8 mouse cellular contexts compared by ENCODE assay signal in the genomic region with DNA sequence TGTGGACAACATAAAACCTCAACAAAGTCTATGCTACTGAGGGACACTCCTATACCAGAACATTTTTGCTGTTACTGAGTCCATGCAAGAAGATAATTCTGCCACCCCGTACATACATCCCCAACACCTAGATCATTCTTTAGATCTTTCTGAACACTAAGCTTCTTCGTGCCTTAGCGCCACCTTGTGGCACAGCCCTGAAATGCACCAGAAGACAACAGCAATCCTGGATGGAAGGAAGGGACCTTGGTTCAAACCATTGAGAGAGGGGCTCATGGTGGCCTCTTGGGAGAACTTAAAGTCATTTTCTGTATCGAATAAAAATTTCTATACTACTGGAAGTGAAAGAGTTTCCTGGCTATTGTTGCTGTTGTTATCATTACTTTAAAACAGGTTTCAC. TPM values are rescaled to one million over a fixed set of nuclear protein-coding genes. Genes with fewer than 3 reads are reported as not detected.
A peak's percentile ranks its signal among the peaks of the same experiment; 100 is the strongest.
DNase-seq lines count a peak whose midpoint lies in the region; ATAC-seq lines count a peak whose summit lies in the region.
"Not testable (repeated sequence)": the region's sequence is repeated elsewhere in the genome, so short reads cannot be mapped to it uniquely, and the experiment has no call there.

No protein-coding gene starts in this region.

- intact Hi-C loops in heart, postnatal 10 days (cut with DNase I), result not testable (repeated sequence)

- ATAC-seq in common myeloid progenitor, adult 5-6 weeks (replicated peaks; ENCODE audit: low read depth, poor library complexity, severe bottlenecking), result peak; percentile 72; the same call in 1 of the 2 replicates

- peak; percentile 11 for DNase-seq in CD4-positive helper T cell, adult 2 months (ENCODE audit: low read depth, low spot score)
- DNase-seq in adrenal gland, postnatal 14 days, result peak; percentile 40
- DNase-seq in heart, postnatal 10 days, result peak; percentile 41 to 48
- peak; percentile 29 to 72 for DNase-seq in kidney, postnatal 36 days
- DNase-seq in lung, adult 18-20 months, result peak; percentile 7 to 23
- DNase-seq in retina, postnatal 1 day, result peak; percentile 4
- peak; percentile 29 to 59 for DNase-seq in thymus, postnatal 10 days (ENCODE audit: low spot score in 2 of 2)

RNA-seq across cellular contexts. Expression of a gene that starts 37.6 kb away (rescaled TPM):
- total RNA-seq in adrenal gland, postnatal 14 days (2021), result not detected in 2 replicates
- total RNA-seq in common myeloid progenitor, adult 5-6 weeks (2017), result 0.05 and 0.87 TPM in 2 replicates
- total RNA-seq in heart, postnatal 10 days (2021), result under 1 TPM in 1 of 2 experiments, not detected in 1; 0.34 TPM

Comparison
In these comparisons a context has a peak if more than half of its experiments do, and no peak if none do; other contexts are left out.
1. Peak in every context shown above with its lines: DNase-seq and ATAC-seq.